In the genomic region with DNA sequence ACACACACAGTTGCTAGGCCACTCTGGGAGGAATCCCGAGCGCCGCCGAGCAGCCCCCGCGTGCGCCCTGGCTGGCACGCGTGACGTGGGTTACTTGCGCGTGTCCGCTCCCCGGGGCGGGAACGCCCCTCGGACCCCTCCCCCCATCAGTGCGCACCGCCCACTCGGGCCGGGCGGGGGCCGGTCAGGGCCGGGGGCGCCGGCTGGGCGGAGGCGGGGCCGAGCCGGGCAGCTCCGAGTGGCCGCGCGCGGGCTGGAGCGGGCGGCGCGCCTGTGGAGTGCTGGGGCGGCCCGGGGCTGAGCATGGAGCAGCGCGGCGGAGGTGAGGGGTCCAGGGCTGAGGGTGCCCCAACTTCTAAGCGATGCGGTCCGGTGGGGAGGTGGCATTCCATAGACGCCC, we compare ENCODE assay signal across 8 mouse cellular contexts. TPM values are rescaled to one million over a fixed set of nuclear protein-coding genes. Genes with fewer than 3 reads are reported as not detected.
DNase-seq lines count a peak whose midpoint lies in the region; ATAC-seq and TF ChIP-seq lines count a peak whose summit lies in the region.

No protein-coding gene starts in this region.

- H3K9me3 ChIP-seq in hindbrain, embryonic 16.5 days (ENCODE audit: control insufficient read depth, low read length), result no peaks in the 10 kb centered on the region

- intact Hi-C loops in gastrocnemius, adult 2 months (cut with DNase I), result loop anchor here (2.0 kb wide), 1 partner anchor 41 kb away; no protein-coding TSS in a partner anchor
- intact Hi-C loops in left cerebral cortex, postnatal 10 days (cut with DNase I), result loop anchor here (2.0 kb wide), 1 partner anchor 13 kb away; no protein-coding TSS in a partner anchor

- DNase-seq in T-cell, adult 2 months (ENCODE audit: low spot score), result peak; percentile 24
- peak; percentile 93 to 96 for DNase-seq in cerebellum, postnatal 10 days
- DNase-seq in gastrocnemius, adult 2 months, result peak; percentile 94
- peak; percentile 75 to 94 for DNase-seq in left cerebral cortex, postnatal 10 days (ENCODE audit: extremely low spot score in 1 of 2, low spot score in 2 of 2)
- peak; percentile 83 for DNase-seq in right cerebral cortex, postnatal 25 days

- H3K27me3 ChIP-seq in hindbrain, embryonic 16.5 days (replicated peaks; ENCODE audit: control insufficient read depth, insufficient read depth, low read length), result no peaks in the 10 kb centered on the region

- peak; percentile 66 for ATAC-seq in hindbrain, embryonic 16.5 days
- ATAC-seq in megakaryocyte, adult 5-6 weeks (ENCODE audit: poor library complexity, severe bottlenecking), result peak; percentile 22
- no peak for ATAC-seq in megakaryocyte-erythroid progenitor cell, adult 5-6 weeks (replicated peaks; ENCODE audit: low FRiP score, low TSS enrichment, poor library complexity, severe bottlenecking)

- H3K36me3 ChIP-seq in hindbrain, embryonic 16.5 days (ENCODE audit: control insufficient read depth, insufficient read depth, low read length), result no peaks in the 10 kb centered on the region

- H3K27ac ChIP-seq in gastrocnemius, adult 2 months, result peak overlapping the region; percentile 94
- peak overlapping the region; percentile 96 for H3K27ac ChIP-seq in hindbrain, embryonic 16.5 days (ENCODE audit: low read depth, low read length)

- H3K4me2 ChIP-seq in hindbrain, embryonic 16.5 days (ENCODE audit: low read length), result peak overlapping the region; percentile 78

- H3K4me3 ChIP-seq in gastrocnemius, adult 2 months, result peak overlapping the region; percentile 80
- peak overlapping the region; percentile 54 for H3K4me3 ChIP-seq in hindbrain, embryonic 16.5 days (ENCODE audit: low read length)

- H3K9ac ChIP-seq in hindbrain, embryonic 16.5 days (ENCODE audit: low read depth, low read length), result peak overlapping the region; percentile 78

- WGBS in hindbrain, embryonic 16.5 days, result under 1% methylated on average over 30 of the region's 48 CpGs

- peaks cover 49% of the 10 kb centered on the region for H3K4me1 ChIP-seq in hindbrain, embryonic 16.5 days (ENCODE audit: control insufficient read depth, insufficient read depth, low read depth, low read length)

- TF ChIP-seq CTCF in gastrocnemius, adult 2 months (IDR thresholded peaks at IDR 0.05), result no peak

RNA-seq across cellular contexts. Expression of a gene that starts 3.7 kb away (rescaled TPM):
- total RNA-seq in gastrocnemius, adult 2 months (2021), result 10 to 100 TPM; 21.0 to 29.3 TPM
- polyA plus RNA-seq in hindbrain, embryonic 16.5 days (2015; fragmentation: Nextera tagmentation; extraction: Ambion mirVana), result 14.8 and 18.7 TPM in 2 replicates
- 10 to 100 TPM; 24.5 to 25.6 TPM for total RNA-seq in left cerebral cortex, postnatal 10 days (2021)
- total RNA-seq in megakaryocyte, adult 5-6 weeks (2015), result 0.32 and 0.36 TPM in 2 replicates
- total RNA-seq in megakaryocyte, adult 5-6 weeks (2017), result 0.37 and 0.51 TPM in 2 replicates
- total RNA-seq in megakaryocyte-erythroid progenitor cell, adult 5-6 weeks (2014; fragmentation: Nextera tagmentation), result 9.0 and 10.2 TPM in 2 replicates
- 7.8 and 7.9 TPM in 2 replicates for total RNA-seq in megakaryocyte-erythroid progenitor cell, adult 5-6 weeks (2017)

RNA-seq across cellular contexts. Expression of a gene that starts 11.7 kb away (rescaled TPM):
- 10 to 100 TPM; 31.0 to 42.5 TPM for total RNA-seq in gastrocnemius, adult 2 months (2021)
- polyA plus RNA-seq in hindbrain, embryonic 16.5 days (2015; fragmentation: Nextera tagmentation; extraction: Ambion mirVana), result 90.1 and 98.4 TPM in 2 replicates
- total RNA-seq in left cerebral cortex, postnatal 10 days (2021), result 10 to 100 TPM; 48.1 to 50.1 TPM
- 35.9 and 47.9 TPM in 2 replicates for total RNA-seq in megakaryocyte, adult 5-6 weeks (2015)
- 25.3 and 29.3 TPM in 2 replicates for total RNA-seq in megakaryocyte, adult 5-6 weeks (2017)
- 32.2 and 48.4 TPM in 2 replicates for total RNA-seq in megakaryocyte-erythroid progenitor cell, adult 5-6 weeks (2014; fragmentation: Nextera tagmentation)
- 26.3 and 29.0 TPM in 2 replicates for total RNA-seq in megakaryocyte-erythroid progenitor cell, adult 5-6 weeks (2017)

RNA-seq across cellular contexts. Expression of a gene that starts 12.4 kb away (rescaled TPM):
- total RNA-seq in gastrocnemius, adult 2 months (2021), result 10 to 100 TPM; 18.0 to 25.4 TPM
- 12.4 and 15.5 TPM in 2 replicates for polyA plus RNA-seq in hindbrain, embryonic 16.5 days (2015; fragmentation: Nextera tagmentation; extraction: Ambion mirVana)
- 10 to 100 TPM; 11.7 to 12.2 TPM for total RNA-seq in left cerebral cortex, postnatal 10 days (2021)
- total RNA-seq in megakaryocyte, adult 5-6 weeks (2015), result 6.2 and 6.3 TPM in 2 replicates
- total RNA-seq in megakaryocyte, adult 5-6 weeks (2017), result 6.5 and 6.8 TPM in 2 replicates
- 32.5 and 37.0 TPM in 2 replicates for total RNA-seq in megakaryocyte-erythroid progenitor cell, adult 5-6 weeks (2014; fragmentation: Nextera tagmentation)
- total RNA-seq in megakaryocyte-erythroid progenitor cell, adult 5-6 weeks (2017), result 27.1 and 32.6 TPM in 2 replicates

RNA-seq across cellular contexts. Expression of a gene that starts 27.6 kb away (rescaled TPM):
- total RNA-seq in gastrocnemius, adult 2 months (2021), result 1 to 10 TPM; 5.9 to 6.8 TPM
- 3.0 and 3.2 TPM in 2 replicates for polyA plus RNA-seq in hindbrain, embryonic 16.5 days (2015; fragmentation: Nextera tagmentation; extraction: Ambion mirVana)
- total RNA-seq in left cerebral cortex, postnatal 10 days (2021), result 1 to 10 TPM; 4.1 to 4.7 TPM
- not detected in 2 replicates for total RNA-seq in megakaryocyte, adult 5-6 weeks (2015)
- not detected in 2 replicates for total RNA-seq in megakaryocyte, adult 5-6 weeks (2017)
- not detected in 2 replicates for total RNA-seq in megakaryocyte-erythroid progenitor cell, adult 5-6 weeks (2014; fragmentation: Nextera tagmentation)
- not detected in 2 replicates for total RNA-seq in megakaryocyte-erythroid progenitor cell, adult 5-6 weeks (2017)

RNA-seq across cellular contexts. Expression of a gene that starts 29.0 kb away (rescaled TPM):
- under 1 TPM; 0.10 to 0.11 TPM for total RNA-seq in gastrocnemius, adult 2 months (2021)
- 18.0 and 18.7 TPM in 2 replicates for polyA plus RNA-seq in hindbrain, embryonic 16.5 days (2015; fragmentation: Nextera tagmentation; extraction: Ambion mirVana)
- 10 to 100 TPM; 59.6 to 62.9 TPM for total RNA-seq in left cerebral cortex, postnatal 10 days (2021)
- total RNA-seq in megakaryocyte, adult 5-6 weeks (2015), result not detected in 2 replicates
- total RNA-seq in megakaryocyte, adult 5-6 weeks (2017), result not detected in 2 replicates
- total RNA-seq in megakaryocyte-erythroid progenitor cell, adult 5-6 weeks (2014; fragmentation: Nextera tagmentation), result 1.4 TPM in 1 of 2 replicates, not detected in the other
- not detected in 2 replicates for total RNA-seq in megakaryocyte-erythroid progenitor cell, adult 5-6 weeks (2017)

Comparison
In these comparisons a context has a peak if more than half of its experiments do, and no peak if none do; other contexts are left out.
1. DNase-seq: peak in every context shown above with its lines; median percentile 94 in cerebellum, postnatal 10 days; 94 in gastrocnemius, adult 2 months; 84 in left cerebral cortex, postnatal 10 days; 83 in right cerebral cortex, postnatal 25 days; 24 in T-cell, adult 2 months.
2. RNA of a gene that starts 3.7 kb away (total RNA-seq): 21.0 to 29.3 TPM in gastrocnemius, adult 2 months, 24.5 to 25.6 TPM in left cerebral cortex, postnatal 10 days and 7.8 to 10.2 TPM in megakaryocyte-erythroid progenitor cell, adult 5-6 weeks; 0.32 to 0.51 TPM in megakaryocyte, adult 5-6 weeks; every median in the first group is over 4 times any median in the second.